In the genomic region with DNA sequence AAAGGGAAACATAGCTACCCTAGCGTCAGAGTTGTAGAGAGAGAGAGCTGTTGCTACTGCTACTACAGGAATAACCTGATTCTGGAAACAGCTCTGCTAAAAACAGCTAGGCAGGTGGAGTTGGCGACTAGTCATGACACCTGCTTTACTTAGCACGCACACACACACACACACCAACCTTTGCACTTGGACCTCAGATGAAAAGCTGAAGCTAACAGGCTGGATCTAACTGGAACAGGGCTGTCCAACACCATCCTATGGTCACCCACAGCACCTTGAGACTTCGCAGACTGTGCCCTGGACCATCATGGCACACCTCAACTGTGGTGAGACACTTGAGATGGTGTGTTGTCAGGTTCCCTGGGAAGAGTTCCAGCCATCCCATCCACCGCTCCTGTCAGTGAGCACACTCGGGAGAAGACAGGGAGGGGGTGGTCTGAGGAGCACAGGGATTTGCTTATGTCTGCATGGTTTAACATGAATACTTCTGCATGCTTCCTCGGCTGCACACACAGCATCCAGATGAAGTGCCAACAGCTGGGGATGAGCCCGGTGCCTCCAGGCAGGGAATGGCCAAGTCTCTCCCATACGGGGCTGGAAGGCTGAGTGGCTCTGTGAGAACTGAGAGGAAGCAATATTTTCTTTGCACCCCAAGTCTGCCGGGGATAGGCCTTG, we compare ENCODE assay signal across 1 mouse cellular context.
TF ChIP-seq lines count a peak whose summit lies in the region.

No protein-coding gene starts in this region.

TF ChIP-seq in CH12.LX, 34 proteins besides CTCF, POLR2A, EP300 and RAD21:
- no peak for TF ChIP-seq JUND (conservative IDR thresholded peaks at IDR 0.05; ENCODE audit: low read depth, low read length)
- no peak for TF ChIP-seq NRF1 (IDR thresholded peaks at IDR 0.05; ENCODE audit: low read depth, low read length)
- TF ChIP-seq MXI1 (IDR thresholded peaks at IDR 0.05; ENCODE audit: low read depth, low read length): no peak
- TF ChIP-seq MEF2A (IDR thresholded peaks at IDR 0.05; ENCODE audit: borderline replicate concordance, low read depth, low read length): no peak
